Mouse (Mus musculus) spleen, adult 2 months (tissue): ENCODE measurements at regions not wholly inside any gene's neighbourhood (a gene's known extent, or its start where the extent isn't known, plus 50 kb on each side); places are given as distances from the start of the nearest gene placed in this dataset.

Source experiments
- CTCF ChIP-seq: fragments of 200-500 bp; IDR thresholded peaks from 2 replicates; pipeline ENCODE4 v1.5.1; 2011; ENCODE audit warnings: mild to moderate bottlenecking, inconsistent platforms; ENCODE audit not compliant: insufficient read depth, insufficient read length, insufficient replicate concordance; ENCODE audit errors: extremely low read depth
- POLR2A ChIP-seq: fragments of 200-500 bp; IDR thresholded peaks from 2 replicates; pipeline ENCODE4 v1.6.1; 2011; ENCODE audit warnings: low read depth, low read length, inconsistent platforms

DNA sequence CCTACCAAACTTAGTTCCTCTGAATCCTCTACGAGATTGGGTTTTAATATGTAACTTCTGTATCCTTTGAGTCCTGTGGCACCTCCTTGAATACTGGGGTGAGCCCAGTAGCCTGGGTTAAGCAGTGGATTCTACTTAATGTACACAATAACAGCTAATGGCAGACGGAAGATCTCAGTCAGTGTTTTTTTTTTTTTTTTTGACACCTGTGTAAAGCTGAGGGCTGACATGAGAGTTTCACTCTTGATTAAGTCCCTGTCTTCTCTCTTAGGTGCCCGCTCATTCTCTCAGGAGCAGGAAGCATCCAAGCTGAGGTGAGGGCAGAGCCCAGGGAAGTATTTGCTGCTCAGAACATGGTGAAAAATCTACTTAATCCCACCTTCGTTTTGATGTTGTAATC lies 133.0 kb downstream of the Tsen15 start:
- TF ChIP-seq CTCF = no peak
- TF ChIP-seq POLR2A = no peak
